Comparison of ENCODE assay signal across 22 mouse cellular contexts in genomic region chr10:52295934-52296333, GRCm38 (mm10).
"Had no signal": no experiment of that assay in that cellular context is flagged by ENCODE, and none has a peak within 500 bp of the region (broad histone marks: within the 10 kb centered on the region; RNA-seq: fewer than 3 reads in every experiment).

No protein-coding gene starts in this region.

- H3K4me3 ChIP-seq: limb, embryonic 10.5 days; limb, embryonic 13.5 days; liver, embryonic 12.5 days; liver, embryonic 15.5 days; lung, embryonic 15.5 days; megakaryocyte, embryonic 14.5 days; midbrain, embryonic 10.5 days; midbrain, embryonic 13.5 days; myocyte; neural tube, embryonic 13.5 days; stomach, embryonic 15.5 days had no signal

- H3K4me1 ChIP-seq: limb, embryonic 13.5 days; liver, embryonic 15.5 days; lung, embryonic 15.5 days; megakaryocyte, embryonic 14.5 days; midbrain, embryonic 13.5 days; neural tube, embryonic 13.5 days; stomach, embryonic 15.5 days had no signal

- H3K4me2 ChIP-seq: limb, embryonic 13.5 days; liver, embryonic 12.5 days; liver, embryonic 15.5 days; lung, embryonic 15.5 days; midbrain, embryonic 13.5 days; neural tube, embryonic 13.5 days; stomach, embryonic 15.5 days had no signal

- H3K27ac ChIP-seq: limb, embryonic 10.5 days; limb, embryonic 13.5 days; liver, embryonic 12.5 days; liver, embryonic 15.5 days; lung, embryonic 15.5 days; midbrain, embryonic 10.5 days; midbrain, embryonic 13.5 days; neural tube, embryonic 13.5 days; stomach, embryonic 15.5 days had no signal

- H3K9me3 ChIP-seq: limb, embryonic 10.5 days; limb, embryonic 13.5 days; liver, embryonic 12.5 days; liver, embryonic 15.5 days; lung, embryonic 15.5 days; megakaryocyte, embryonic 14.5 days; midbrain, embryonic 10.5 days; midbrain, embryonic 13.5 days; neural tube, embryonic 13.5 days; stomach, embryonic 15.5 days had no signal

- H3K36me3 ChIP-seq: liver, embryonic 12.5 days; liver, embryonic 15.5 days; lung, embryonic 15.5 days; midbrain, embryonic 13.5 days; neural tube, embryonic 13.5 days; stomach, embryonic 15.5 days had no signal

- DNase-seq: kidney, postnatal 10 days; kidney, postnatal 4 days; liver; lung, adult 18-20 months; lung, postnatal 10 days; lung, postnatal 36 days; retina, postnatal 1 day; right cerebral cortex, postnatal 25 days; spleen, adult 18-20 months; thymus, postnatal 36 days had no signal

- H3K9ac ChIP-seq: limb, embryonic 13.5 days; liver, embryonic 12.5 days; liver, embryonic 15.5 days; lung, embryonic 15.5 days; midbrain, embryonic 13.5 days; neural tube, embryonic 13.5 days; stomach, embryonic 15.5 days had no signal

- H3K27me3 ChIP-seq: limb, embryonic 13.5 days; liver, embryonic 12.5 days; liver, embryonic 15.5 days; lung, embryonic 15.5 days; megakaryocyte, embryonic 14.5 days; midbrain, embryonic 13.5 days; neural tube, embryonic 13.5 days; stomach, embryonic 15.5 days had no signal

- ATAC-seq: liver, embryonic 12.5 days; midbrain, embryonic 13.5 days; midbrain, embryonic 16.5 days had no signal
